Mouse (Mus musculus) hindbrain, embryonic 16.5 days (tissue): Measurements from ENCODE around the gene 1700019D03Rik. TPM values are rescaled to one million over a fixed set of nuclear protein-coding genes. Genes with fewer than 3 reads are reported as not detected.
"Not testable (repeated sequence)": the region's sequence is repeated elsewhere in the genome, so short reads cannot be mapped to it uniquely, and the experiment has no call there.

ENCODE experiments used
- ATAC-seq: fragments of 200-750 bp; cut with Nextera tagmentation; 2 replicates; pipeline ENCODE4 v1.8.0; 2017; ENCODE audit warnings: moderate TSS enrichment, moderate library complexity
- H3K27ac ChIP-seq: fragments of 300-500 bp; sonication (generic); 2 replicates; pipeline ENCODE4 v1.5.1; 2014; ENCODE audit warnings: low read depth, mild to moderate bottlenecking, control low read depth, low read length, moderate library complexity
- H3K27me3 ChIP-seq: fragments of 300-500 bp; sonication (generic); replicated peaks from 2 replicates; pipeline ENCODE4 v1.6.1; 2014; ENCODE audit warnings: low read length; ENCODE audit not compliant: control insufficient read depth, insufficient read depth
- H3K36me3 ChIP-seq: fragments of 300-500 bp; sonication (generic); 2 replicates; pipeline ENCODE4 v1.6.1; 2014; ENCODE audit warnings: mild to moderate bottlenecking, low read length, moderate library complexity, mixed read lengths; ENCODE audit not compliant: control insufficient read depth, insufficient read depth
- H3K4me1 ChIP-seq: fragments of 300-500 bp; sonication (generic); 2 replicates; pipeline ENCODE4 v1.6.1; 2014; ENCODE audit warnings: low read depth, low read length; ENCODE audit not compliant: control insufficient read depth, insufficient read depth
- H3K4me2 ChIP-seq: fragments of 300-500 bp; sonication (generic); 2 replicates; pipeline ENCODE4 v1.6.1; 2014; ENCODE audit warnings: mild to moderate bottlenecking, low read length, control low read depth, moderate library complexity
- H3K4me3 ChIP-seq: fragments of 300-500 bp; sonication (generic); 2 replicates; pipeline ENCODE4 v1.5.1; 2014; ENCODE audit warnings: mild to moderate bottlenecking, low read length, control low read depth, moderate library complexity
- H3K9ac ChIP-seq: fragments of 300-500 bp; sonication (generic); 2 replicates; pipeline ENCODE4 v1.6.1; 2014; ENCODE audit warnings: low read depth, mild to moderate bottlenecking, control low read depth, low read length, moderate library complexity
- H3K9me3 ChIP-seq: fragments of 300-500 bp; sonication (generic); 2 replicates; pipeline ENCODE4 v1.6.1; 2014; ENCODE audit warnings: mild to moderate bottlenecking, low read length, moderate library complexity; ENCODE audit not compliant: control insufficient read depth
- WGBS: fragments of 180-500 bp; shearing (Covaris S2); extraction: QIAGEN DNeasy Blood & Tissue Kit; methylation state at CpG from one replicate; pipeline ENCODE4 v1.1.7; 2014; 5-methylcytosine and 5-hydroxymethylcytosine counted together
- polyA plus RNA-seq: library from polyadenylated mRNA; unstranded; fragments of >200 nt; fragmentation: Nextera tagmentation; extraction: Ambion mirVana; gene quantifications from 2 replicates; pipeline ENCODE4 v1.2.1, GENCODE M21; 2015

1700019D03Rik gene
- polyA plus RNA-seq, 1 experiment from 2014 or later: 6.5 TPM

- Histone ChIP-seq H3K9ac (no peak overlapping the region), H3K4me3 (no peak overlapping the region), H3K9me3 (no peaks in the 10 kb centered on the region), H3K27ac (no peak overlapping the region), H3K36me3 (no peaks in the 10 kb centered on the region), H3K27me3 (no peaks in the 10 kb centered on the region), H3K4me2 (no peak overlapping the region), H3K4me1 (peaks cover 5% of the 10 kb centered on the region)
- no peak for ATAC-seq
- 88% methylated on average over 5 of the region's 5 CpGs for WGBS
Observed at GRCm38 (mm10) chr1:52947895-52948294, 72.1 kb downstream of the 1700019D03Rik start.

GRCm38 (mm10) chr1:52939021-52939420 is 81.0 kb downstream of the 1700019D03Rik start:
- Histone ChIP-seq H3K9me3 (peaks cover 5% of the 10 kb centered on the region; the same call in 1 of the 2 replicates), H3K4me1 (no peaks in the 10 kb centered on the region), H3K36me3 (no peaks in the 10 kb centered on the region), H3K4me3 (no peak overlapping the region), H3K27me3 (no peaks in the 10 kb centered on the region), H3K9ac (no peak overlapping the region), H3K27ac (no peak overlapping the region), H3K4me2 (no peak overlapping the region)
- no peak for ATAC-seq
- WGBS: 96% methylated on average over 1 of the region's 1 CpGs

GRCm38 (mm10) chr1:52934494-52934893 is 85.5 kb downstream of the 1700019D03Rik start:
- no peak for ATAC-seq
- no peaks in the 10 kb centered on the region for H3K4me1 ChIP-seq
- 86% methylated on average over 5 of the region's 5 CpGs for WGBS
- no peak overlapping the region for H3K4me2 ChIP-seq
- no peaks in the 10 kb centered on the region for H3K27me3 ChIP-seq
- H3K27ac ChIP-seq: no peak overlapping the region
- H3K9ac ChIP-seq: no peak overlapping the region
- H3K9me3 ChIP-seq: peaks cover 5% of the 10 kb centered on the region; the same call in 1 of the 2 replicates
- H3K36me3 ChIP-seq: no peaks in the 10 kb centered on the region
- no peak overlapping the region for H3K4me3 ChIP-seq

- not testable (repeated sequence) for H3K27ac ChIP-seq, H3K4me2 ChIP-seq, H3K4me3 ChIP-seq, H3K9me3 ChIP-seq, ATAC-seq, H3K4me1 ChIP-seq, H3K36me3 ChIP-seq, H3K27me3 ChIP-seq, H3K9ac ChIP-seq
- WGBS: no CpG with 5 or more reads among the region's 1 CpGs
Observed at GRCm38 (mm10) chr1:52924482-52924881, 95.5 kb downstream of the 1700019D03Rik start.

- H3K4me2 ChIP-seq, H3K27me3 ChIP-seq, ATAC-seq, H3K9ac ChIP-seq, H3K4me3 ChIP-seq, H3K9me3 ChIP-seq, H3K36me3 ChIP-seq, H3K4me1 ChIP-seq, H3K27ac ChIP-seq: not testable (repeated sequence)
Observed at GRCm38 (mm10) chr1:52918897-52919296, 101.1 kb downstream of the 1700019D03Rik start.

- no peaks in the 10 kb centered on the region for H3K4me1 ChIP-seq
- ATAC-seq: no peak
- H3K27ac ChIP-seq: no peak overlapping the region
- 92% methylated on average over 2 of the region's 2 CpGs for WGBS
- no peak overlapping the region for H3K4me3 ChIP-seq
- H3K9me3 ChIP-seq: no peaks in the 10 kb centered on the region
- no peak overlapping the region for H3K9ac ChIP-seq
- H3K27me3 ChIP-seq: no peaks in the 10 kb centered on the region
- H3K4me2 ChIP-seq: no peak overlapping the region
- no peaks in the 10 kb centered on the region for H3K36me3 ChIP-seq
Observed at GRCm38 (mm10) chr1:52916655-52917054, 103.3 kb downstream of the 1700019D03Rik start.

GRCm38 (mm10) chr1:52909783-52910182 is 110.2 kb downstream of the 1700019D03Rik start:
- Histone ChIP-seq H3K27me3 (no peaks in the 10 kb centered on the region), H3K36me3 (no peaks in the 10 kb centered on the region), H3K4me3 (no peak overlapping the region), H3K9me3 (no peaks in the 10 kb centered on the region), H3K9ac (no peak overlapping the region), H3K27ac (no peak overlapping the region), H3K4me2 (no peak overlapping the region), H3K4me1 (no peaks in the 10 kb centered on the region)
- no peak for ATAC-seq
- WGBS: 87% methylated on average over 3 of the region's 3 CpGs

- H3K4me2 ChIP-seq: no peak overlapping the region
- H3K36me3 ChIP-seq: peaks cover 4% of the 10 kb centered on the region; the same call in 1 of the 2 replicates
- no peaks in the 10 kb centered on the region; the same call in 1 of the 2 replicates for H3K9me3 ChIP-seq
- H3K9ac ChIP-seq: no peak overlapping the region
- 69% methylated on average over 2 of the region's 2 CpGs for WGBS
- no peak for ATAC-seq
- no peak overlapping the region for H3K4me3 ChIP-seq
- H3K27me3 ChIP-seq: no peaks in the 10 kb centered on the region
- no peaks in the 10 kb centered on the region for H3K4me1 ChIP-seq
- no peak overlapping the region for H3K27ac ChIP-seq
Observed at GRCm38 (mm10) chr1:52884208-52884607, 135.8 kb downstream of the 1700019D03Rik start.
